Mouse (Mus musculus) heart, postnatal 4 days (tissue): Measurements from ENCODE around the gene Vmn1r123. TPM values are rescaled to one million over a fixed set of nuclear protein-coding genes. Genes with fewer than 3 reads are reported as not detected.
"Not testable (repeated sequence)": the region's sequence is repeated elsewhere in the genome, so short reads cannot be mapped to it uniquely, and the experiment has no call there.

ENCODE experiments used
- DNase-seq: peaks from one replicate; pipeline ENCODE4 v3.0.0; 2021
- total RNA-seq, 2 experiments: library from RNA; stranded (reverse); gene quantifications; 2 replicates each; pipeline ENCODE4 v1.2.3; 2021

Vmn1r123 gene
- not detected for total RNA-seq

GRCm38 (mm10) chr7:21161885-21162284 is at the start of gene Vmn1r123:
Gene Vmn1r123 (plus strand): TSS chr7:21162185.
- DNase-seq: not testable (repeated sequence)

GRCm38 (mm10) chr7:21134028-21134427 is 28.0 kb upstream of the Vmn1r123 start, which contains the start of gene Vmn1r122:
Gene Vmn1r122 (minus strand): TSS chr7:21134128.
- DNase-seq: not testable (repeated sequence)

GRCm38 (mm10) chr7:21190323-21190722 is 28.3 kb downstream of the Vmn1r123 start, which contains the start of gene Gm5157:
Gene Gm5157 (minus strand): TSS chr7:21190423.
- DNase-seq: not testable (repeated sequence)

Other genes starting within 250 kb of the Vmn1r123 start
- not detected for gene Vmn1r118, start 249.8 kb upstream of the Vmn1r123 start, total RNA-seq
- not detected for gene Vmn1r119, start 149.7 kb upstream of the Vmn1r123 start, total RNA-seq
- gene Vmn1r120, start 108.4 kb upstream of the Vmn1r123 start, total RNA-seq: not detected
- not detected for gene Vmn1r121, start 63.7 kb upstream of the Vmn1r123 start, total RNA-seq
- not detected for gene Vmn1r122, start 28.1 kb upstream of the Vmn1r123 start, total RNA-seq
- gene Gm5157, start 28.2 kb downstream of the Vmn1r123 start, total RNA-seq: not detected
- gene Vmn1r124, start 98.4 kb downstream of the Vmn1r123 start, total RNA-seq: not detected
- not detected for gene Vmn1r125, start 110.0 kb downstream of the Vmn1r123 start, total RNA-seq
- gene Vmn1r126, start 139.3 kb downstream of the Vmn1r123 start, total RNA-seq: not detected
- not detected for gene Vmn1r127, start 157.7 kb downstream of the Vmn1r123 start, total RNA-seq
- gene Vmn1r128, start 187.2 kb downstream of the Vmn1r123 start, total RNA-seq: not detected
- not detected for gene Vmn1r129, start 199.1 kb downstream of the Vmn1r123 start, total RNA-seq